Mouse (Mus musculus): ENCODE data around the gene Rnf19b.

DNA sequence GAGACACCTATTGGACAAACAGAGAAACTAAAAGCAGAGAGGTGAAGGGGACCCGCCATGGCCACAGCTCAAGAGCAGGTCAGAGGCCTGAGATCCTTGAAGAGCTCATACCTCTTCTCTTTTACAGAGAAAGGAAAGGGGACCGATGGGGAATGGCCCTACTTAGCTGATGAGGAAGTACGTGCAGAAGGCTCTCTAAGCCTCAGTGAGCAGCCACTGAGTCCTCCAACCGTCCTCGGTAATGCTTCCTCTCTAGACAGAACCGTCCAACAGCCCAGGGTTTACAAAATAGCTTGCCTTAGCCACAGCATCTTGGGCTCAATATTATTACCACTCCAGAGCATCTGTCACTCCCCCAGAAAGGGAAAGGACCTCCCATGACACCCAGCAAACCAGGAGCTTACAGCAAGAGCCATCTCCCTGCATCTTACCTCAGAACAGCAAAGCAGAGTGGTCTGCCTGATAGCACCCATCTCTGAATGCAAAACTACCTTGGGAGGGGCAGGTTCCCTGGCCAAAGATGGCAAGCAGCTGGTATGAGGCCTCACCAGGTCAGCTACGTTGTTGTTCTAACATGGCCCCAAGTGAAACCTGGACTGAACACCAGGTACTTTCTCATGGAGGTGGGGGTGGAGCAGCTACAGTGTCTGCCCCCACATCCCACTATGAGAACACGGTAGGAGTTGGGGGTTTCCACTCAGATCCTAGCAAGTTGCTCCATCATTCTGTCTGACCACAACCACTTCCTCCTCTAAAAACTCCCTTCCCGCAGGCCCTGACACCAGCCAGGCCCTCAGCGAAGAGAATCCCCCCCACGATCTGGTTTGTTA lies 25.7 kb upstream of the Rnf19b start:
- TF ChIP-seq POLR2A (IDR thresholded peaks at IDR 0.05; ENCODE audit: low read depth, low read length) (no peak), CTCF (conservative IDR thresholded peaks at IDR 0.05; ENCODE audit: insufficient read depth, insufficient read length, low read depth, low read length) (no peak)

Data from kidney, adult 2 months (tissue).